Mouse (Mus musculus): ENCODE measurements around the gene Olfr584. TPM values are rescaled to one million over a fixed set of nuclear protein-coding genes. Genes with fewer than 3 reads are reported as not detected.

The Olfr584 gene
- not detected for polyA plus RNA-seq (2021)

DNA sequence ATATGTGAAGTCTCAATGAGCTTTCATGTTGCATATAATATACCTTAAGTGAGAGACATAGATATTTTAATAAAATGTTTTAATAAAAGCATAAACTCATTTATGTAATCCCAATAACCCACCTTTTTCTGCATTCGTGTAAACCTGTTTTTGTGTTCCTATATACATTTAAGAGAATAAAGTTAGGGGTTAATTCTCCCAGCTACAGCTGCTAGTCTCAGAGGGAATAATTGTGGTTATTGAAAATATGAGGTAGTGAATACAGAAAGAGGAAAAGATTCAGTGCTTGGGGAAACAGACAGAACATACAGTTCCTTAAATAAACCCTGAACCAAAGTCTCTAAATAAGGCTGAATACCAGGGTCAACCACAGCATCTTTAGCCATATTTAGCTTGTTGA lies at the start of gene Olfr584:
TSS of gene Olfr584 (plus strand) at position 301 of the 400 bp plus-strand sequence.
- ATAC-seq = no peak
- ChIA-PET CTCF (no interaction called here), POLR2A (no interaction called here)
- H3K27me3 ChIP-seq = no peaks in the 10 kb centered on the region
- in situ Hi-C loops (cut with MboI; ENCODE audit: low pct_unique_long_range_greater_than_20kb) = no loop called here
- no peak for DNase-seq (ENCODE audit: low read depth, low spot score)
- no peak for TF ChIP-seq CTCF (IDR thresholded peaks at IDR 0.05)

GRCm38 (mm10) chr7:103037724-103038123 lies 44.0 kb upstream of the Olfr584 start, which contains the start of gene Olfr582:
Olfr582 (plus strand) TSS chr7:103038024.
- ATAC-seq (no peak), DNase-seq (ENCODE audit: low read depth, low spot score) (no peak)
- TF ChIP-seq CTCF (IDR thresholded peaks at IDR 0.05) = no peak
- ChIA-PET POLR2A (no interaction called here), CTCF (no interaction called here)
- H3K27me3 ChIP-seq = no peaks in the 10 kb centered on the region
- in situ Hi-C loops (cut with MboI; ENCODE audit: low pct_unique_long_range_greater_than_20kb) = no loop called here

- in situ Hi-C loops (cut with MboI; ENCODE audit: low pct_unique_long_range_greater_than_20kb) = no loop called here
- CTCF ChIA-PET = no interaction called here
- TF ChIP-seq CTCF (IDR thresholded peaks at IDR 0.05) = no peak
- POLR2A ChIA-PET = no interaction called here
- no peak for DNase-seq (ENCODE audit: low read depth, low spot score)
- ATAC-seq = no peak
- H3K27me3 ChIP-seq = no peaks in the 10 kb centered on the region
These were observed 30.7 kb upstream of the Olfr584 start, which contains the start of gene Olfr583 for GRCm38 (mm10) chr7:103051000-103051399. Olfr583 (plus strand) TSS chr7:103051300.

DNA sequence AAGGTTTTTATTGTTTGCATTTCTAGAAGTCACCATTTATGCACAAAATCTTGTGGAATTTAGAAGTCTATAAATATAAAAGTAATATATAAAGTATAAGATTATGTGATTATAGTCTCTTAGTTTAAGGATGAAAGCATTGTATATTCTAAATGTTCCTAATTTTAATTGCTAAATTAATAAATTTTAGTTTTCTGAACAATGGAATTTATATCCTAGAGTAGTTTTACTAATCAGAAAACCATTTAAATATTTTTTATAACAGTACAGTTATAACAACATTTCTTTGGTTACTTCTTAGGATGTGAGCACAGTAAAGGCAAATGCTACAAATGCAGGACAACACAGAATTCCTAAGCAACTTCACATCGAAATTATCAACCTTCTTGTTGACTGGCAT lies 15.7 kb downstream of the Olfr584 start, which contains the start of gene Olfr585:
TSS of gene Olfr585 (plus strand) at position 301 of the 400 bp plus-strand sequence.
- ChIA-PET POLR2A (no interaction called here), CTCF (no interaction called here)
- ATAC-seq (no peak), DNase-seq (ENCODE audit: low read depth, low spot score) (no peak)
- in situ Hi-C loops (cut with MboI; ENCODE audit: low pct_unique_long_range_greater_than_20kb) = no loop called here
- TF ChIP-seq CTCF (IDR thresholded peaks at IDR 0.05) = no peak
- no peaks in the 10 kb centered on the region for H3K27me3 ChIP-seq

DNA sequence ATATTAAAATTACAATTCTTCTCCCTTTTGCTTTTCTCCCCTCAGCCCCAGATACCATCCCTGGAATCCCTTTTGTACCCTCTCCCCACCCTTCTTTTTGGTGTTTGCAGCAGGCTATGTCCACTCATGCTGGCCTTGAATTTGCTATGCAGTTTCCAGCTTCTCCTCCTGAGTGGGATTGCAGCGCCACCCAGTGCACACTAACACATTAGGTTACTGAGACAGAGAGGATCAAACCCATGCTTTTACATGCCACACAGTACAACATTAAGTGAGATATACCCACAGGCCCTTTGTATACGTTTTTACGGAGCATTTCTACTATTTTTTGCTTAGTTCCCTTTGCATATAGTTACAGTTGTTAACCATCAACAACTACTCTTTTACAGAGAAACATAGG lies 37.7 kb downstream of the Olfr584 start:
- ATAC-seq = no peak

DNA sequence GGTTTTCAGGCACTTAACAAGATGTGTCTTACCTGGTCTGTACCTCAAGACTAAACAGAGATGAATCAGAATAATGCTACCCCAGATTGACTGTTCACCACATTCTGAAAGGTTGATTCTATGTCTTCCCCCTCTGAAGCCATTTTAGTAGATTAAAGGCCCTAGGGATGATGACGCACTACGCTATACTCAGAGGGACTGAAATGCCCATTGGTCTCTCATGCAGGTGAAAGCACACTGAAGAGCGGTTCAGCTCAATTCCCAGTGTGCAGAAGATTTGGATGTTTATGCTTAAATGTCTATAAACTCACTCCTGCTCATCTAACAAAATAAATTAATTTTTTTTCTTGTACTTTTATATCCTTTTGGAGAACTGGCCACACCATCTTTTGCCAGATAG lies 43.9 kb downstream of the Olfr584 start, which contains the start of gene Olfr586:
TSS of gene Olfr586 (minus strand) at position 101 of the 400 bp plus-strand sequence.
- DNase-seq (ENCODE audit: low read depth, low spot score) (no peak), ATAC-seq (no peak)
- TF ChIP-seq CTCF (IDR thresholded peaks at IDR 0.05) = no peak
- CTCF ChIA-PET = no interaction called here
- POLR2A ChIA-PET = no interaction called here
- H3K27me3 ChIP-seq = no peaks in the 10 kb centered on the region
- in situ Hi-C loops (cut with MboI; ENCODE audit: low pct_unique_long_range_greater_than_20kb) = no loop called here

More for the DNA sequence above, 37.7 kb downstream of the Olfr584 start:
- no peak for DNase-seq (ENCODE audit: low read depth, low spot score)
- TF ChIP-seq CTCF (IDR thresholded peaks at IDR 0.05) = no peak
- ChIA-PET POLR2A (no interaction called here), CTCF (interaction anchor here (1.0 kb wide), 1 partner anchor 9 kb away, joined by 3 read pairs; no protein-coding TSS in a partner anchor)
- H3K27me3 ChIP-seq = no peaks in the 10 kb centered on the region
- in situ Hi-C loops (cut with MboI; ENCODE audit: low pct_unique_long_range_greater_than_20kb) = no loop called here

Other genes with a start within 250 kb of the Olfr584 start
- not detected for gene Olfr566, start 223.1 kb upstream of the Olfr584 start, polyA plus RNA-seq (2021)
- not detected for gene Olfr568, start 204.8 kb upstream of the Olfr584 start, polyA plus RNA-seq (2021)
- gene Olfr569, start 191.0 kb upstream of the Olfr584 start, polyA plus RNA-seq (2021) = not detected
- not detected for gene Olfr570, start 187.3 kb upstream of the Olfr584 start, polyA plus RNA-seq (2021)
- gene Olfr571, start 164.3 kb upstream of the Olfr584 start, polyA plus RNA-seq (2021) = not detected
- not detected for gene Olfr572, start 157.5 kb upstream of the Olfr584 start, polyA plus RNA-seq (2021)
- gene Olfr573-ps1, start 139.3 kb upstream of the Olfr584 start, polyA plus RNA-seq (2021) = not detected
- not detected for gene Olfr574, start 133.4 kb upstream of the Olfr584 start, polyA plus RNA-seq (2021)
- not detected for gene Olfr575, start 123.1 kb upstream of the Olfr584 start, polyA plus RNA-seq (2021)
- not detected for gene Olfr576, start 119.2 kb upstream of the Olfr584 start, polyA plus RNA-seq (2021)
- not detected for gene Olfr577, start 105.9 kb upstream of the Olfr584 start, polyA plus RNA-seq (2021)
- not detected for gene Olfr578, start 92.6 kb upstream of the Olfr584 start, polyA plus RNA-seq (2021)
- not detected for gene Olfr582, start 43.9 kb upstream of the Olfr584 start, polyA plus RNA-seq (2021)
- not detected for gene Olfr583, start 30.6 kb upstream of the Olfr584 start, polyA plus RNA-seq (2021)
- gene Olfr585, start 15.8 kb downstream of the Olfr584 start, polyA plus RNA-seq (2021) = not detected
- not detected for gene Olfr586, start 43.8 kb downstream of the Olfr584 start, polyA plus RNA-seq (2021)
- gene Olfr588-ps1, start 59.0 kb downstream of the Olfr584 start, polyA plus RNA-seq (2021) = not detected
- gene Olfr589, start 74.5 kb downstream of the Olfr584 start, polyA plus RNA-seq (2021) = not detected
- not detected for gene Olfr591, start 96.5 kb downstream of the Olfr584 start, polyA plus RNA-seq (2021)
- gene Olfr592, start 102.9 kb downstream of the Olfr584 start, polyA plus RNA-seq (2021) = not detected
- not detected for gene Olfr593, start 130.0 kb downstream of the Olfr584 start, polyA plus RNA-seq (2021)
- gene Olfr594, start 135.1 kb downstream of the Olfr584 start, polyA plus RNA-seq (2021) = not detected
- not detected for gene Usp17ld, start 170.6 kb downstream of the Olfr584 start, polyA plus RNA-seq (2021)
- not detected for gene Olfr596, start 223.8 kb downstream of the Olfr584 start, polyA plus RNA-seq (2021)
- not detected for gene Olfr597, start 234.4 kb downstream of the Olfr584 start, polyA plus RNA-seq (2021)
- gene Olfr598, start 241.7 kb downstream of the Olfr584 start, polyA plus RNA-seq (2021) = not detected